Mouse (Mus musculus) limb, embryonic 11.5 days (tissue): ENCODE results near the gene Dyx1c1. TPM values are rescaled to one million over a fixed set of nuclear protein-coding genes. Genes with fewer than 3 reads are reported as not detected.

Experiments used
- ATAC-seq: fragments of 200-750 bp; cut with Nextera tagmentation; 2 replicates; pipeline ENCODE4 v1.8.0; 2017; ENCODE audit warnings: low read depth; ENCODE audit not compliant: insufficient number of reproducible peaks, low FRiP score, low TSS enrichment
- DNase-seq: peaks from one replicate; pipeline ENCODE4 v3.0.0-alpha.2; 2015; ENCODE audit warnings: low spot score
- H3K27ac ChIP-seq: fragments of 300-500 bp; sonication (generic); replicated peaks from 2 replicates; pipeline ENCODE4 v1.5.1; 2014; ENCODE audit warnings: low read depth, mild to moderate bottlenecking, low read length
- H3K27me3 ChIP-seq: fragments of 300-500 bp; sonication (generic); 2 replicates; pipeline ENCODE4 v1.6.1; 2014; ENCODE audit warnings: mild to moderate bottlenecking, low read length, mixed read lengths; ENCODE audit not compliant: control insufficient read depth, insufficient read depth
- H3K36me3 ChIP-seq: fragments of 300-500 bp; sonication (generic); 2 replicates; pipeline ENCODE4 v1.6.1; 2014; ENCODE audit warnings: mild to moderate bottlenecking, low read length, moderate library complexity, mixed read lengths; ENCODE audit not compliant: control insufficient read depth, insufficient read depth
- H3K4me1 ChIP-seq: fragments of 300-500 bp; sonication (generic); 2 replicates; pipeline ENCODE4 v1.6.1; 2014; ENCODE audit warnings: low read length, mixed read lengths; ENCODE audit not compliant: control insufficient read depth, insufficient read depth
- H3K4me2 ChIP-seq: fragments of 300-500 bp; sonication (generic); 2 replicates; pipeline ENCODE4 v1.6.1; 2014; ENCODE audit warnings: low read depth, mild to moderate bottlenecking, moderate library complexity; ENCODE audit not compliant: severe bottlenecking
- H3K4me3 ChIP-seq: fragments of 300-500 bp; sonication (generic); 2 replicates; pipeline ENCODE4 v1.5.1; 2014; ENCODE audit warnings: low read depth, low read length
- H3K9ac ChIP-seq: fragments of 300-500 bp; sonication (generic); 2 replicates; pipeline ENCODE4 v1.6.1; 2014; ENCODE audit warnings: mild to moderate bottlenecking, low read length
- H3K9me3 ChIP-seq: fragments of 300-500 bp; sonication (generic); 2 replicates; pipeline ENCODE4 v1.6.1; 2016; ENCODE audit warnings: low read length; ENCODE audit not compliant: control insufficient read depth
- WGBS: fragments of 180-500 bp; shearing (Covaris S2); extraction: QIAGEN DNeasy Blood & Tissue Kit; methylation state at CpG from one replicate; pipeline ENCODE4 v1.1.7; 2014; 5-methylcytosine and 5-hydroxymethylcytosine counted together
- microRNA-seq: library from miRNA; unstranded; fragments of <30 nt; microRNA quantifications from one replicate; pipeline ENCODE4, GENCODE M21; 2016
- polyA plus RNA-seq: library from polyadenylated mRNA; unstranded; fragments of >200 nt; fragmentation: Nextera tagmentation; extraction: Ambion mirVana; gene quantifications from 2 replicates; pipeline ENCODE4 v1.2.1, GENCODE M21; 2014

Gene Dyx1c1
- polyA plus RNA-seq, 1 experiment from 2014 or later, result 1.2 TPM

GRCm38 (mm10) chr9:73019841-73020240 is 61.3 kb downstream of the Dyx1c1 start:
- H3K4me2 ChIP-seq, result no peak overlapping the region
- no peak for DNase-seq
- H3K9me3 ChIP-seq, result no peaks in the 10 kb centered on the region
- no peak for ATAC-seq
- no peak overlapping the region for H3K9ac ChIP-seq
- no peak overlapping the region for H3K27ac ChIP-seq
- no peaks in the 10 kb centered on the region for H3K27me3 ChIP-seq
- WGBS, result 91% methylated on average over 10 of the region's 10 CpGs
- H3K36me3 ChIP-seq, result peaks cover 5% of the 10 kb centered on the region; the same call in 1 of the 2 replicates
- no peak overlapping the region for H3K4me3 ChIP-seq
- H3K4me1 ChIP-seq, result no peaks in the 10 kb centered on the region

- whole genome bisulfite sequencing, result 90% methylated on average over 5 of the region's 5 CpGs
- no peak overlapping the region for H3K9ac ChIP-seq
- no peak overlapping the region for H3K4me2 ChIP-seq
- DNase-seq, result no peak
- H3K27me3 ChIP-seq, result no peaks in the 10 kb centered on the region
- H3K36me3 ChIP-seq, result peaks cover 5% of the 10 kb centered on the region; the same call in 1 of the 2 replicates
- H3K4me1 ChIP-seq, result no peaks in the 10 kb centered on the region; the same call in 1 of the 2 replicates
- ATAC-seq, result no peak
- H3K27ac ChIP-seq, result no peak overlapping the region
- no peak overlapping the region for H3K4me3 ChIP-seq
- H3K9me3 ChIP-seq, result no peaks in the 10 kb centered on the region
Observed at GRCm38 (mm10) chr9:73020566-73021097, 62.0 kb downstream of the Dyx1c1 start.

Small RNAs within 50 kb of the gene (microRNA-seq; reads per million reads assigned to microRNA genes)
- gene Gm27353, result not detected

Other genes starting within 250 kb of the Dyx1c1 start
- 2.7 and 3.2 TPM in 2 replicates for gene Prtg, start 151.9 kb upstream of the Dyx1c1 start, polyA plus RNA-seq
- 11.4 and 12.4 TPM in 2 replicates for gene Pygo1, start 33.1 kb upstream of the Dyx1c1 start, polyA plus RNA-seq
- 0.47 TPM in 1 of 2 replicates, not detected in the other for gene Gm44503, start 67 bp downstream of the Dyx1c1 start, polyA plus RNA-seq
- gene Ccpg1os, start 26.6 kb downstream of the Dyx1c1 start, polyA plus RNA-seq, result 12.3 and 14.5 TPM in 2 replicates
- 14.6 and 15.8 TPM in 2 replicates for gene Ccpg1, start 26.6 kb downstream of the Dyx1c1 start, polyA plus RNA-seq
- 16.6 and 18.2 TPM in 2 replicates for gene Pigb, start 81.6 kb downstream of the Dyx1c1 start, polyA plus RNA-seq
- 2.5 and 2.6 TPM in 2 replicates for gene Rab27a, start 86.1 kb downstream of the Dyx1c1 start, polyA plus RNA-seq
- gene Khdc3, start 143.1 kb downstream of the Dyx1c1 start, polyA plus RNA-seq, result 0.37 TPM in 1 of 2 replicates, not detected in the other
- gene Gm20509, start 143.7 kb downstream of the Dyx1c1 start, polyA plus RNA-seq, result not detected in 2 replicates
- 168 and 180 TPM in 2 replicates for gene Rsl24d1, start 154.6 kb downstream of the Dyx1c1 start, polyA plus RNA-seq